Mouse (Mus musculus) cerebellum, postnatal 4 days (tissue): ENCODE results near the gene Fmnl2.

Source experiments
- DNase-seq, 2 experiments: peaks; one replicate each; pipeline ENCODE4 v3.0.0; 2022; ENCODE audit warnings: low spot score in 2 of 2, mixed read lengths in 1 of 2

Fmnl2 gene

GRCm38 (mm10) chr2:52913746-52914145, 56.1 kb downstream of the Fmnl2 start:
- DNase-seq: no peak

GRCm38 (mm10) chr2:52915536-52915935, 57.9 kb downstream of the Fmnl2 start:
- DNase-seq: no peak

DNA sequence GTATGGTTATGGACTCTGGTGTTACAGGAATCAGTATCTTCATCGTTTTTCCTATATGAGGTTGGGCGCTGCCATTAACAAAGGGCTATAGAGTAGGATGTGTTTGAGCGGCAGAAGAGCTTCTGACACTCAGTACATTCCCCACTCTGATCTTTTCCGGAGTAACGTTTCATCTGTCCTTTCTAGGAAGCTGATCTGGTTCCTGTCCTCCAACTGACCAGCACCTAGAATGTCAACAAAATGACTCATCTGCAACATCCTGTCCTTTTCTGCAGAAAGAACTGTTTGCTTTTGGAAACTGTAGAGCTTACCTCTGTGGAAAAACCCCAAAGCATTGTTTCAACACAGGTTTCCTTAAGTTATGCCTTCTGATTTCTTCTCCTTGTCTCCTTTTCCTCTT, 60.4 kb downstream of the Fmnl2 start:
- no peak for DNase-seq

DNA sequence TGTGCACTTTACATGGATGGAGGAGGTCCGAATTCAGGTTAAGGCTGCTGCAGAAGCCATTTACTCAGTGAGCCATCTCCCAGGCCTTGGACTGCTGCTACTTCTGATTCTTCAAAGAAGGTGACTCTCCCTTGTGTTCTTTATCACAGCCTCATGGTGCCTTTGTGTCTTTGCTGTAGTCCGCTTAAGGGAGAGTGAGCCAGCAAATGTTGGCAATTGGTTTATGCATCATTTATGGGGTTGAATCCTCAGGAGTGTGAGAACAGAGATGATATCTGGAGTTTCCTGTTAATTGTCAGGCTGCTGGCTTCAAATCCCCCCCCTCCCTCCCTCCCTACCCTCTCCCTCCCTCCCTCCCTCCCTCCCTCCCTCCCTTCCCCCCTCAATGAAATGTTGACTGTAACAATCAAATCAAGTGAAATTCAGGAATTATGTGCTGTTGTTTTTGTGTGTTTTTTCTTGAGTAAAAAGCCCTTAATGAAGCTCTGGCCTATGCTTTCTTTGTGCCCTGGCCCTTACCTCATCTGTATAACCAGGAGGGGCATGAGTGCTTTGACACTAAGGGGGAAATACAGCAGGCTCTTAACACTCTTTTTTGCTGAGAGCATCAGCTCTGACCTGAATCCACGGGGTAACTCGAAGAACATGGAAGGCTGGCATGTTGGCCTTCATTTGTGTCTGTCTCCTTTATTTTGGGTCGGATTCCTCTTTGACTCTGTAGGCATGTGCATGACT, 63.2 kb downstream of the Fmnl2 start:
- DNase-seq: no peak

- no peak for DNase-seq
Measured at GRCm38 (mm10) chr2:52925062-52925461, 67.4 kb downstream of the Fmnl2 start.

GRCm38 (mm10) chr2:52927381-52927780, 69.7 kb downstream of the Fmnl2 start:
- no peak for DNase-seq

DNA sequence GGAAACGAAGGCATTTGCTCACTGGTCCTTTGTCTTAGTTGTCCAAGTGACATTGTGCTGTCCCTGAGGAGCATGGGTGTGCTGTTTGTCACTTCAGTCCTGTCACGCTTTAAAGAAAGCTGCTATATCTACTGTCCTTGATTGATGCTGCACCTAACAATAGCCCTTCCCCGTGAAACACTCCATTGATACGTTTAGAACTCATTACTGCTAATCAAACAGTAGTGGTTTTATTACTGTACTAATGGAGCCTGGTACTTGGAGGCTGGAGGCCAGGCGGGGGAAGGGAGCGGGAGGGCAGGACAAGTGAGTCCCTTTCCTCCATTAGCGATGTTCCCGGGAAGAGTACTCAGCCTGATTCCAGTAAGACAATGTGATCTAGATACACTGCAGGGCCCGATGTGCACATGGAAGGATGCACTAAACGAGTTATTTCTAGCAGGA, 70.2 kb downstream of the Fmnl2 start:
- no peak for DNase-seq

DNA sequence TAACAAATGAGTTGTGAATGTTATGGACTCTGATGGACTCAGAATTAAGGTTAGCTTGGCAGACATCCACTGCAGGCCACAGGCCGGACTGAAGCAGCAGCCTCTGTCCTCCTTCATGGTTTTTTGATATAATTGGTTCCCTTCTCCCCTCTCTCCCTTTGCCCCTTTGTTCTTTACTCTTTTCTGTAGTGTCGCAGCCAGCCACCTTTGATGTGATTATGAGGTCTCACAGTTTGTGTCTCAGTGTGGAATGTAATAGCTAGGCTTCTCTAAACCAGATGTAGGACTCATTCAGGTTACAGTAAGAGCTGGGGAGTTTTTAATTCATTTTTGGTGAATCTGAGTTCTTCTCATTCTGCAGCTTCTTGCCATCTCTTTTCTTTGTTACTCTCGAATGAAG, 70.7 kb downstream of the Fmnl2 start:
- DNase-seq: no peak

GRCm38 (mm10) chr2:52930106-52930868, 72.6 kb downstream of the Fmnl2 start:
- peak; percentile 32 to 75 for DNase-seq

GRCm38 (mm10) chr2:52931315-52931714, 73.7 kb downstream of the Fmnl2 start:
- DNase-seq: no peak

DNA sequence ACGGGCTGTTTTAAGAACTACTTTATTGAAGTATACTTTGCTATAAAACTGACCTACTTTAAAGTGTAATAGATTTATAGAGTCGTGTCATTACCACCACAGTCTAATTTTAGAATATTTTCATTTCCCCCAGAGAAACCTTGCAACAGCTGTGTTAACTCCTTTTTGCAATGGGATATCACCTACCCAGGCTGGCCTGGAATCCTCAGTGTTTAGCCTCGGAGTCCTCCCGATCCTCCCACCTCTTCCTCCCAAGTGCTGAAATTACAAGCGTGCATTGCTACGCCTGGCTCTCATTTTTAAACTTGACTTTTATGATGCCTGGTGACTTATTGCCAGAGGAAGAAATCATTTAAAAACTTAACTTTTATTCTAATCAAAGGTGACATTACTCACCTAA, 78.2 kb downstream of the Fmnl2 start:
- DNase-seq: no peak

DNA sequence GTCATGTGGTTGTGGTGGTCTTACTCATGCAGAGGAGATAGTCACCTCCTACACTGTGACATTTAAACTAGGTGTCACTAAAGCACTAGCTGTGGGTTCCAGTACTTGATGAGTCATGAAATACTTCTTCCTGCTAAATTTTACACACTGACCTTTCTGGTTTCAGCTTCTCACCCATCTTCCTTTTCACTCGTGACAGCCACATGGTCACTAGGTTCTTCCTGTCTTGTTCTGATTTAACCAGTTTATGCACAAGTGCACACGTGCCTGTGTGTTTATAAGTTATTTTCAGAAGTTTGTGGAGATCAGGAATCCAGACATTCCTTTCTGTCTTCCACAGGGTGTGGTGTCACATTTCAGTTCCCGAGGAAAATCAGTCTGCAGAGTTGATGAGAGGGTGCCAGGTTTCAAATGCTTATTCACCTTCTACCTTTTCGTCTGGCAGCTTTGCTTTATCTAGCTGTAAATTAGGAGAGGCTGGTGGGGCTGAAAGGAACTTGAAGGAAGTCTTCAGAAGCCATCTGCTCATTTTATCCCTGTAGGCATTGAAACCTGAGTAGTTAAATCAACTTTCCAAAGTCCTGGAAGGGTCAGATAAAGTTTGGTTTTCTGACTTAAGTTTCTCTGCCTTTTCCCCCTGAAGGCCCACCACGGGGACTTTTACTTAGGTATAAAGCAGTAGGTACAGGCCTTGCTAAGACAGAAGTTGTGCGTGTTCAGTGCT, 80.9 kb downstream of the Fmnl2 start:
- DNase-seq: no peak

DNA sequence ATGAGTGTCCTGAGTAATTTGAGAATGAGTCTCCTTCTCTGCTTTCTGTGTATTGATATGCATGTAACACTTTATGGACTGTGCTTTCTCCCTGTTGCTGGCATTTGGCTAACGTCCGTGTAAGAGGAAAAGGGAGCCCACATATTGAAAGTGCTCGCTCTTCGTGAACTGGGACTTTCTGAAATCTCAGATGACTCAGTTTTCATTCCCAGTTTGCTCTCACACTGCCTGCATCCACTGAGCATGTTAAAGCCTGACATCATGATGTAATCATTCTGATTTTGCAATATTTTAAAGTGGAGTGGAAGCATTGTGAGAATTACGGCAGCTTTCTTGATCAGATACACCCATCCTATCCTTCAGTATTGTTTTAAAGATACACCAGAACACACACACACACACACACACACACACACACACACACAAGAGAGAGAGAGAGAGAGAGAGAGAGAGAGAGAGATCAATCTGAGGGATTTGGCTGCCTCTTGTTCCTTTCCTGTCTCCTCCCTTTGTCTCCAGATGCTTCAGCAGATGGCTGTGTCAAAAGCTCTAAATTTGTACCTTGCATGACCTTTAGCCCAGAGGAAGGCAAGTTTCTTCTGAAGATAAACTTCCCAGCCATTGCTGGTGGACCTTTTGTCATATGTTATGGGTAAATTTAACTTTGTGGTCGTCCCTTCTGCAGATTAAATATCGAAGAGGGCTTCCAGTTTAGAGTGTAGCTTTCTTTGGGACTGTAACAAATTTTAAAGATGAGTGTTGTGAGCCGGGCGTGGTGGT, 86.2 kb downstream of the Fmnl2 start:
- DNase-seq: no peak

GRCm38 (mm10) chr2:52944594-52944993, 86.9 kb downstream of the Fmnl2 start:
- DNase-seq: no peak

GRCm38 (mm10) chr2:52946074-52946473, 88.4 kb downstream of the Fmnl2 start:
- DNase-seq: no peak

- DNase-seq: no peak
Measured at GRCm38 (mm10) chr2:52946524-52947186, 89.0 kb downstream of the Fmnl2 start.

- DNase-seq: no peak
Measured at GRCm38 (mm10) chr2:52948406-52948805, 90.7 kb downstream of the Fmnl2 start.

DNA sequence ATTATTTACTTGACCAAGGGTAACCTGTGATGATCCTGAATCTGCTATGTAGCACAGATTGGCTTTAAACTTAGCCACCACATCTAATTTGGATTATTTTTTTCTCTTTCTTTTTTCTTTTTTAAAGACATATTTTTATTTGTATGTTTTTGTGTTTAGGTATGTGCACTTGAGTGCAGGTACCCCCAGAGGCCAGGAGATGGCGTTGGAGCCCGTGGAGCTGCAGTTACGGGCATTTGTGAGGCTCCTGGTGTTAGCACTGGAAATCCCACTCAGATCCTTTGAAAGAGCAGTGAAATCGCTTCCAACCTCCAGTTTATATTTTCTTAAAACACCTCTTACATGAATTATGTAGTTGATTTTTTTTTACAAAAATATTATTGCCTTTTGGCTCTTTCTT, 91.9 kb downstream of the Fmnl2 start:
- DNase-seq: no peak

DNA sequence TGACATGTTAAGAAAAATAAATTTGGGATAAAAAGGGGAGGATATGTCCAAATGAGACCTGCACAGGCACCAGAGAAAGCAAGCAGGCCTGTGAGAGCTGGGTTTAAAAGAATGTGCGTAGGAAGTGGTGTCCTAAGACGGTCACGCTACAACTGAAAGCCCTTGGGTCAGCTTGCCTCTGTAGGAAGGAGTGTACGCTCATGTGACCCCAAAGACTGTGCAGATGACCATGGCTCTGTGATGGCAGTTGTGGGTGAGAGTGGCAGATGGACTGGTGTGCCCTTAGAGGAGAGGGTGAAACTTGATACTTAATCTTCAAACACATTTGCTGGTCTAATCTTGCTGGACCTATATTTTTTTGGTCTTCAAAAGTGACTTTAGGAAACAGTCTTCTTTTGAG, 92.6 kb downstream of the Fmnl2 start:
- no peak for DNase-seq

- DNase-seq: no peak
Measured at GRCm38 (mm10) chr2:52952202-52952730, 94.6 kb downstream of the Fmnl2 start.

- peak in 1 of 2 experiments; percentile 24 for DNase-seq
Measured at GRCm38 (mm10) chr2:52955090-52955489, 97.4 kb downstream of the Fmnl2 start.
